ENCODE assay signal across 46 mouse cellular contexts in the genomic region with DNA sequence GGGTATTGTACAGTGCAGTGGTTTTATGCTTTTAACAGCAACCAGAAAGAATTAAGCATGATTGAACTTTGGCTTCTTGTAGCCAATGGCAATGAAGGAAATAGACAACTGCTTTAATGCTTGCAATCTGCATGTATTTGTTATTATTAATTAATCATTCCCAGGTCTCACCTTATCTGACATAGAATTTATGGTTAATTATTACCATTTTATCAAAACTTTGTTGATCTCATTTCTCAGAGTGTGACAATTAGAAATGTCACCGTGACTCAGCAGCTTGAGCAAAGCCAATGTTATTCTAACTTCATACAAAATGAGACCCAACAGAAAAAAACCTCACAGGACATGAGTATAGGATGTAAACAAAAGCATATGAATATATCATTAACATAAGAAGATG. TPM values are rescaled to one million over a fixed set of nuclear protein-coding genes. Genes with fewer than 3 reads are reported as not detected.
"Had no signal": no experiment of that assay in that cellular context is flagged by ENCODE, and none has a peak within 500 bp of the region (broad histone marks: within the 10 kb centered on the region; RNA-seq: fewer than 3 reads in every experiment).

No protein-coding gene starts in this region.

- H3K9me3 ChIP-seq: limb, embryonic 10.5 days; limb, embryonic 12.5 days; limb, embryonic 13.5 days; limb, embryonic 15.5 days; liver, embryonic 13.5 days; liver, embryonic 15.5 days; lung, embryonic 15.5 days; midbrain, embryonic 10.5 days; midbrain, embryonic 12.5 days; midbrain, embryonic 13.5 days; midbrain, embryonic 15.5 days; neural tube, embryonic 12.5 days had no signal

- H3K27me3 ChIP-seq: limb, embryonic 12.5 days; limb, embryonic 13.5 days; limb, embryonic 15.5 days; liver, embryonic 13.5 days; liver, embryonic 15.5 days; lung, embryonic 15.5 days; megakaryocyte, embryonic 14.5 days; midbrain, embryonic 12.5 days; midbrain, embryonic 13.5 days; midbrain, embryonic 15.5 days; neural tube, embryonic 12.5 days had no signal

- H3K27ac ChIP-seq: left cerebral cortex, adult 2 months; limb, embryonic 10.5 days; limb, embryonic 12.5 days; limb, embryonic 13.5 days; limb, embryonic 15.5 days; liver, embryonic 13.5 days; liver, embryonic 14.5 days; liver, embryonic 15.5 days; lung, embryonic 15.5 days; macrophage; midbrain, embryonic 10.5 days; midbrain, embryonic 12.5 days; midbrain, embryonic 13.5 days; midbrain, embryonic 15.5 days; neural tube, embryonic 12.5 days had no signal

- H3K36me3 ChIP-seq: limb, embryonic 10.5 days; limb, embryonic 12.5 days; limb, embryonic 13.5 days; limb, embryonic 15.5 days; liver, embryonic 13.5 days; liver, embryonic 15.5 days; lung, embryonic 15.5 days; midbrain, embryonic 10.5 days; midbrain, embryonic 12.5 days; midbrain, embryonic 13.5 days; midbrain, embryonic 15.5 days; neural tube, embryonic 12.5 days had no signal

- ATAC-seq: liver, postnatal 0 days; lung, postnatal 0 days; midbrain, embryonic 13.5 days; midbrain, embryonic 15.5 days; midbrain, embryonic 16.5 days had no signal

- H3K4me3 ChIP-seq: left cerebral cortex, adult 2 months; limb, embryonic 10.5 days; limb, embryonic 12.5 days; limb, embryonic 13.5 days; limb, embryonic 15.5 days; liver, embryonic 13.5 days; liver, embryonic 15.5 days; lung, embryonic 15.5 days; megakaryocyte, embryonic 14.5 days; midbrain, embryonic 10.5 days; midbrain, embryonic 12.5 days; midbrain, embryonic 13.5 days; midbrain, embryonic 15.5 days; myocyte; neural tube, embryonic 12.5 days had no signal

- H3K4me1 ChIP-seq: limb, embryonic 10.5 days; limb, embryonic 12.5 days; limb, embryonic 13.5 days; limb, embryonic 15.5 days; liver, embryonic 13.5 days; liver, embryonic 15.5 days; lung, embryonic 15.5 days; megakaryocyte, embryonic 14.5 days; midbrain, embryonic 10.5 days; midbrain, embryonic 12.5 days; midbrain, embryonic 13.5 days; midbrain, embryonic 15.5 days; neural tube, embryonic 12.5 days had no signal

- H3K4me2 ChIP-seq: limb, embryonic 12.5 days; limb, embryonic 13.5 days; limb, embryonic 15.5 days; liver, embryonic 11.5 days; liver, embryonic 13.5 days; liver, embryonic 15.5 days; lung, embryonic 14.5 days; lung, embryonic 15.5 days; midbrain, embryonic 11.5 days; midbrain, embryonic 12.5 days; midbrain, embryonic 13.5 days; midbrain, embryonic 15.5 days; neural tube, embryonic 12.5 days had no signal

- H3K9ac ChIP-seq: limb, embryonic 12.5 days; limb, embryonic 13.5 days; limb, embryonic 15.5 days; liver, embryonic 13.5 days; liver, embryonic 14.5 days; liver, embryonic 15.5 days; liver, postnatal 0 days; lung, embryonic 14.5 days; lung, embryonic 15.5 days; midbrain, embryonic 12.5 days; midbrain, embryonic 13.5 days; midbrain, embryonic 15.5 days; neural tube, embryonic 12.5 days had no signal

- DNase-seq: left cerebral cortex, postnatal 4 days; liver; liver, embryonic 13.5 days; liver, postnatal 0 days; lung, adult 18-20 months; lung, adult 2 months; lung, embryonic 14.5 days; lung, postnatal 10 days; lung, postnatal 14 days; lung, postnatal 36 days; lung, postnatal 4 days; midbrain, embryonic 14.5 days had no signal

RNA-seq across cellular contexts. Expression of a gene that starts 30.0 kb away (rescaled TPM):
- total RNA-seq: left cerebral cortex, adult 2 months; left cerebral cortex, adult 8-10 months; left cerebral cortex, postnatal 10 days; left cerebral cortex, postnatal 14 days; left cerebral cortex, postnatal 25 days; left cerebral cortex, postnatal 36 days; left cerebral cortex, postnatal 4 days; megakaryocyte progenitor cell, adult 5-6 weeks; megakaryocyte, adult 5-6 weeks; megakaryocyte-erythroid progenitor cell, adult 5-6 weeks; midbrain, postnatal 0 days; monocyte, adult 5-6 weeks had no signal
- polyA plus RNA-seq: limb, embryonic 10.5 days; limb, embryonic 11.5 days; limb, embryonic 12.5 days; limb, embryonic 13.5 days; limb, embryonic 14.5 days; limb, embryonic 15.5 days; lung, adult 2 months; lung, embryonic 14.5 days; lung, embryonic 15.5 days; lung, embryonic 16.5 days; lung, postnatal 0 days; macrophage; midbrain, embryonic 10.5 days; midbrain, embryonic 11.5 days; midbrain, embryonic 12.5 days; midbrain, embryonic 13.5 days; midbrain, embryonic 14.5 days; midbrain, embryonic 15.5 days; midbrain, embryonic 16.5 days; midbrain, postnatal 0 days; myocyte; neural tube, embryonic 11.5 days; neural tube, embryonic 12.5 days had no signal
